Mouse (Mus musculus) forebrain, embryonic 14.5 days (tissue): ENCODE results near the gene Prdm2. TPM values are rescaled to one million over a fixed set of nuclear protein-coding genes. Genes with fewer than 3 reads are reported as not detected.

ENCODE experiments used
- ATAC-seq: fragments of 200-750 bp; cut with Nextera tagmentation; 2 replicates; pipeline ENCODE4 v1.8.0; 2017; ENCODE audit warnings: mild to moderate bottlenecking, moderate library complexity
- DNase-seq: peaks from one replicate; pipeline ENCODE4 v3.0.0-alpha.2; 2015; ENCODE audit warnings: low spot score
- H3K27ac ChIP-seq: fragments of 300-500 bp; sonication (generic); 2 replicates; pipeline ENCODE4 v1.5.1; 2014; ENCODE audit warnings: low read depth, mild to moderate bottlenecking, control low read depth, low read length, moderate library complexity
- H3K27me3 ChIP-seq: fragments of 300-500 bp; sonication (generic); replicated peaks from 2 replicates; pipeline ENCODE4 v1.6.1; 2014; ENCODE audit warnings: low read length, control low read depth, mixed read lengths; ENCODE audit not compliant: control insufficient read depth, insufficient read depth
- H3K36me3 ChIP-seq: fragments of 300-500 bp; sonication (generic); 2 replicates; pipeline ENCODE4 v1.6.1; 2014; ENCODE audit warnings: low read length, control low read depth; ENCODE audit not compliant: control insufficient read depth, insufficient read depth
- H3K4me1 ChIP-seq: fragments of 300-500 bp; sonication (generic); 2 replicates; pipeline ENCODE4 v1.6.1; 2014; ENCODE audit warnings: antibody characterized with exemption, low read length, control low read depth; ENCODE audit not compliant: control insufficient read depth, insufficient read depth
- H3K4me2 ChIP-seq: fragments of 300-500 bp; sonication (generic); 2 replicates; pipeline ENCODE4 v1.6.1; 2014; ENCODE audit warnings: mild to moderate bottlenecking, control low read depth, low read length
- H3K4me3 ChIP-seq: fragments of 300-500 bp; sonication (generic); 2 replicates; pipeline ENCODE4 v1.5.1; 2014; ENCODE audit warnings: low read depth, low read length, control low read depth
- H3K9ac ChIP-seq: fragments of 300-500 bp; sonication (generic); 2 replicates; pipeline ENCODE4 v1.6.1; 2014; ENCODE audit warnings: mild to moderate bottlenecking, low read length, control low read depth, moderate library complexity
- H3K9me3 ChIP-seq: fragments of 300-500 bp; sonication (generic); replicated peaks from 2 replicates; pipeline ENCODE4 v1.6.1; 2016; ENCODE audit warnings: low read length, control low read depth, mixed read lengths; ENCODE audit not compliant: control insufficient read depth
- WGBS: fragments of 180-500 bp; shearing (Covaris S2); extraction: QIAGEN DNeasy Blood & Tissue Kit; methylation state at CpG from one replicate; pipeline ENCODE4 v1.1.7; 2014; 5-methylcytosine and 5-hydroxymethylcytosine counted together
- polyA plus RNA-seq: library from polyadenylated mRNA; unstranded; fragments of >200 nt; fragmentation: Nextera tagmentation; extraction: Ambion mirVana; gene quantifications from 2 replicates; pipeline ENCODE4 v1.2.1, GENCODE M21; 2014

Gene Prdm2
- polyA plus RNA-seq, 1 experiment from 2014 or later, result 13.1 TPM

- Histone ChIP-seq H3K4me3 (no peak overlapping the region), H3K36me3 (no peaks in the 10 kb centered on the region), H3K4me2 (no peak overlapping the region), H3K9ac (no peak overlapping the region), H3K9me3 (no peaks in the 10 kb centered on the region), H3K4me1 (no peaks in the 10 kb centered on the region), H3K27me3 (no peaks in the 10 kb centered on the region), H3K27ac (no peak overlapping the region)
- 71% methylated on average over 6 of the region's 6 CpGs for WGBS
- DNase-seq, result no peak
- no peak for ATAC-seq
These were observed 112.6 kb downstream of the Prdm2 start for GRCm38 (mm10) chr4:143100157-143100556.

- Histone ChIP-seq H3K36me3 (no peaks in the 10 kb centered on the region), H3K27ac (no peak overlapping the region), H3K4me2 (no peak overlapping the region), H3K4me3 (no peak overlapping the region), H3K27me3 (no peaks in the 10 kb centered on the region), H3K9ac (no peak overlapping the region), H3K4me1 (no peaks in the 10 kb centered on the region), H3K9me3 (no peaks in the 10 kb centered on the region)
- no peak for ATAC-seq
- WGBS, result 69% methylated on average over 11 of the region's 11 CpGs
- DNase-seq, result no peak
These were observed 113.3 kb downstream of the Prdm2 start for GRCm38 (mm10) chr4:143099288-143100039.

GRCm38 (mm10) chr4:143092082-143092701 lies 120.6 kb downstream of the Prdm2 start:
- DNase-seq, result no peak
- no peaks in the 10 kb centered on the region for H3K27me3 ChIP-seq
- H3K9me3 ChIP-seq, result no peaks in the 10 kb centered on the region
- H3K9ac ChIP-seq, result no peak overlapping the region
- no peaks in the 10 kb centered on the region for H3K4me1 ChIP-seq
- H3K4me2 ChIP-seq, result no peak overlapping the region
- WGBS, result 49% methylated on average over 12 of the region's 12 CpGs
- H3K36me3 ChIP-seq, result no peaks in the 10 kb centered on the region
- H3K4me3 ChIP-seq, result no peak overlapping the region
- H3K27ac ChIP-seq, result no peak overlapping the region
- no peak for ATAC-seq

- no peak overlapping the region for H3K9ac ChIP-seq
- H3K27ac ChIP-seq, result no peak overlapping the region
- no peak overlapping the region for H3K4me2 ChIP-seq
- DNase-seq (no peak), ATAC-seq (no peak)
- no peaks in the 10 kb centered on the region for H3K36me3 ChIP-seq
- no peaks in the 10 kb centered on the region for H3K27me3 ChIP-seq
- H3K4me1 ChIP-seq, result no peaks in the 10 kb centered on the region
- WGBS, result 93% methylated on average over 3 of the region's 3 CpGs
- H3K4me3 ChIP-seq, result no peak overlapping the region
- H3K9me3 ChIP-seq, result no peaks in the 10 kb centered on the region
These were observed 122.2 kb downstream of the Prdm2 start for GRCm38 (mm10) chr4:143090551-143090950.

GRCm38 (mm10) chr4:143074071-143074765 lies 138.6 kb downstream of the Prdm2 start:
- Histone ChIP-seq H3K4me1 (no peaks in the 10 kb centered on the region), H3K9me3 (no peaks in the 10 kb centered on the region), H3K9ac (peak overlapping the region; percentile 55; the same call in 1 of the 2 replicates), H3K4me2 (peak overlapping the region; percentile 45), H3K27ac (no peak overlapping the region), H3K27me3 (no peaks in the 10 kb centered on the region), H3K4me3 (peak overlapping the region; percentile 14), H3K36me3 (no peaks in the 10 kb centered on the region)
- WGBS, result 4% methylated on average over 20 of the region's 20 CpGs
- peak; percentile 18 for DNase-seq
- no peak for ATAC-seq

- Histone ChIP-seq H3K9me3 (no peaks in the 10 kb centered on the region), H3K4me2 (no peak overlapping the region), H3K27ac (no peak overlapping the region), H3K27me3 (no peaks in the 10 kb centered on the region), H3K9ac (no peak overlapping the region), H3K4me1 (no peaks in the 10 kb centered on the region), H3K36me3 (no peaks in the 10 kb centered on the region), H3K4me3 (no peak overlapping the region)
- DNase-seq (peak; percentile 51), ATAC-seq (no peak)
- WGBS, result 42% methylated on average over 8 of the region's 8 CpGs
These were observed 141.0 kb downstream of the Prdm2 start for GRCm38 (mm10) chr4:143071791-143072190.

- no peaks in the 10 kb centered on the region for H3K4me1 ChIP-seq
- H3K4me2 ChIP-seq, result no peak overlapping the region
- no peaks in the 10 kb centered on the region for H3K9me3 ChIP-seq
- no peak overlapping the region for H3K27ac ChIP-seq
- H3K36me3 ChIP-seq, result no peaks in the 10 kb centered on the region
- no peak for DNase-seq
- H3K27me3 ChIP-seq, result no peaks in the 10 kb centered on the region
- no peak for ATAC-seq
- no peak overlapping the region for H3K4me3 ChIP-seq
- WGBS, result 92% methylated on average over 9 of the region's 9 CpGs
- H3K9ac ChIP-seq, result no peak overlapping the region
These were observed 145.8 kb downstream of the Prdm2 start for GRCm38 (mm10) chr4:143067006-143067405.

- Histone ChIP-seq H3K9ac (no peak overlapping the region), H3K27ac (no peak overlapping the region), H3K9me3 (no peaks in the 10 kb centered on the region), H3K4me1 (no peaks in the 10 kb centered on the region), H3K36me3 (no peaks in the 10 kb centered on the region), H3K4me3 (no peak overlapping the region), H3K27me3 (no peaks in the 10 kb centered on the region), H3K4me2 (no peak overlapping the region)
- 95% methylated on average over 12 of the region's 12 CpGs for WGBS
- no peak for ATAC-seq
- DNase-seq, result no peak
These were observed 153.9 kb downstream of the Prdm2 start for GRCm38 (mm10) chr4:143058765-143059344.
